Mouse (Mus musculus): Measurements from ENCODE around the gene Egln2. TPM values are rescaled to one million over a fixed set of nuclear protein-coding genes. Genes with fewer than 3 reads are reported as not detected.

The Egln2 gene
- 81.2 and 97.4 TPM in 2 replicates for polyA plus RNA-seq (2016; fragmentation: Nextera tagmentation; extraction: Ambion mirVana)

DNA sequence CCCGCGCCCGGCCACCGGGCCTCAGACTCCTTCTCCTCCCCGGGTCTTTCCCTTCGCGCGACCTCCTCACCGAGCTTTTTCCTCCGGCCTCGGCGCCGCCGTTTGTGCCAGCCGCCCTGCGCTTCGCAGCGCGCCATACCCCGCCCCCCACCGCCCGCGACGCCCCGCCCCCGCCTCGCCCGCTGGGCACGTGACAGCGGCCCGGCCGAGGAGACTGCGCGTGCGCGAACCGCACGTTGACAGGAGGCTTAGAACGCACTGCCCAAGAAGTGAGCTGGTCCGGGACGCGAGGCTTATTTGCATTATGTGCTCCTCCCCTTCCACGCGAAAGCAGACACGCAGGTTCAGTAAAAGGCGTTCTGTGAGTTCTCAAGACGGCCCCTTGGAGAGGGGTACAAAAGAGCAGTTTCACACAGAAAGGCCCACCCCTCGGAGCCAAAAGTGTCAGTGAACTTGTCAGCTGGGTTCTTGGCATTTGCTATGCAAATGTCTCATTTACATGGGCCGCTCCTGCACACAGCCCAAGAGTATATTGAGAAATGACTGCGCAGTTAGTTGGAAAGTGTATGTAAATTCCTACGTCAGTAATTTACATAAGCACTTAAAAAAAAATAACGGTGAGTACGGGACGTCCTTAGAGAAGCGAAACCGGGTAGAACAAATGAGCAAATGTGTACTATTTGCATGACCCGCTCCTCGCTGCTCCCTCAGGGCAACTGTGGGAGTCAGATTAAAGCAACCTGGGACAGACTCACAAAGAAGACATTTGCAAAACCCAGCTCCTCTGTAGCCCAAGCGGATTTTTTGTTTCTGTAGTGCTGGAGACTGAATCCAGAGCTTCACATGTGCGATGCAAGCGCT, at the start of gene Egln2:
Gene Egln2, minus strand, starts transcription at position 189 of the 861 bp plus-strand sequence.
- DNase-seq (ENCODE audit: low spot score): peak; percentile 95
- H3K4me1 ChIP-seq (replicated peaks): peaks cover 48% of the 10 kb centered on the region
- H3K27ac ChIP-seq: peak within 1 kb of the TSS; percentile 99
- H3K9me3 ChIP-seq: no peaks in the 10 kb centered on the region
- no peaks in the 10 kb centered on the region for H3K27me3 ChIP-seq (ENCODE audit: insufficient read depth, poor library complexity, severe bottlenecking)
- H3K36me3 ChIP-seq: peaks cover 54% of the 10 kb centered on the region
- peak within 1 kb of the TSS; percentile 69 for H3K4me3 ChIP-seq
- 2% methylated on average over 61 of the region's 61 CpGs for WGBS

DNA sequence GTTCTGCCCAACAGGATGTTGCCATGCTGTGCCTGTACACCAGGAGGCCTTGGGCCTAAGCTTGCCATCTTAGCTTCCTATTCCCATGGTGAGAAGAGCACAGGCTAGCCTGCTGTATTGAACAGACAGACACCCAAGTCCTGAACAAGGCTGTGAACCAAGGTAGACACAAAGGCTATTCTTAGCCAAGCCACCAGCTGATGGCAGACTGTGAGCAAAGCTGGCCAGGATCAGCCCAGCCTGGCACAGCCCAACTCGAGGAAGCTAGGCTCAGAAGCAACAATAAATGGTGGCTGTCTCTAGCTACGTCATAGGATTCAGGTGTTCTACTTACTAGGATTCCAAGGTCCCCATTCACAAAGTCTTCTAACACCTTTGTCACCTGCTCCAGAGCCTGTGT, 46.0 kb upstream of the Egln2 start:
- DNase-seq (ENCODE audit: low spot score): no peak
- no peak overlapping the region for H3K4me3 ChIP-seq
- H3K27ac ChIP-seq: no peak overlapping the region
- H3K36me3 ChIP-seq: peaks cover 96% of the 10 kb centered on the region
- H3K4me1 ChIP-seq (replicated peaks): no peaks in the 10 kb centered on the region
- WGBS: 93% methylated on average over 2 of the region's 2 CpGs
- H3K9me3 ChIP-seq: no peaks in the 10 kb centered on the region
- H3K27me3 ChIP-seq (ENCODE audit: insufficient read depth, poor library complexity, severe bottlenecking): no peaks in the 10 kb centered on the region

DNA sequence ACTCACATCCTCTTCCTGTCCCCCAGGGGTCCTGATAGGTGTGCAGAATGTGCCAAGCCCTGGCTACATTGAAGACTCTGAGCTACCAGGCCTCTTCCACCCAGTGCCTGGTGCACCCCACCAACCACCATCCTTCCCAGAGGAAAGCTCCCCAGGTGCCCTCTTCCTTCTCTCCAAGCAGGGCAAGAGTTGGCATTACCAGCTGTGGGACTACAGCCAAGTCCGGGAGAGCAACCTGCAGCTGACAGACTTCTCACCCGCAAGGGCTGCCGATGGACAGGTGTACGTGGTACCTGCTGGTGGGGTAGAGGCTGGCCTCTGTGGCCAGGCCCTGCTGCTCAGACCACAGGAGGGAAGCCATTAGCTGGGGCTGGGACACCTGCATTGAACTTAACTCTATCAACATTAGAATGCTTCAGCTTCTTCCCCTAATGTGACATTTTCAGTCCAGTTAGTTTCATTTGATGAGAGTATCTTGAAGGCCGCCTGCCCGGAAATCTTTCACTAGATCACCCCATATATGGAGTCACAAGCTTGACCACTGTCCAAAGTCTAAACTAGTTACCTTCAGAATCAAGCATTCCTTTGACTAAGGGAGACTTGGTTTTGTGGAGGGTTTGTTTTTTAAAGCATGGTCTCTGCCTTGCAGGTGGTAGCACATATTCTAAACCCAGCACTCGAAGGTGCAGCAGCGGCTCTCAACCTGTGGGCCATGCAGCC, 37.3 kb upstream of the Egln2 start:
- H3K4me3 ChIP-seq: no peak overlapping the region
- H3K9me3 ChIP-seq: no peaks in the 10 kb centered on the region
- DNase-seq (ENCODE audit: low spot score): no peak
- no peaks in the 10 kb centered on the region for H3K27me3 ChIP-seq (ENCODE audit: insufficient read depth, poor library complexity, severe bottlenecking)
- 94% methylated on average over 8 of the region's 8 CpGs for WGBS
- H3K36me3 ChIP-seq: peaks cover 73% of the 10 kb centered on the region
- no peak overlapping the region for H3K27ac ChIP-seq
- H3K4me1 ChIP-seq (replicated peaks): no peaks in the 10 kb centered on the region

DNA sequence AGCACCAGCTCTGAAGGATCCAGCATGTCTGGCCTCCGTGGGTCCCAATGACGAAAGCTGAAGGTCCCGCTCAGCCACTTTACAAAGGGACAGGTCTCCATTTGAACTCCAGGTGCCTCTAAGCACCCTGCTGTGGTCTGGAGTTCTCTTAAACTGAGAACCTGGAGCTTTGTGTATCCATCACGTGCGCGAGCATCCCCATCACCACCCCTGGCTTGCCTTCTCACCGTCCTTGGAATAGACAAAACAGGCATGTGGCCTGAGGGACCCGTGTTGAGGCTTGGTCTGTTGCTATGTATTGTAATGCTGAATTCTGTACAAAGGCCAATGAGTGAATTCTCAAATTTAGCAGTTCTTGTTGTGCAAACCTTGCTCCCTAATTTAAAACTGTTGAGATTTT, 32.2 kb upstream of the Egln2 start:
- H3K27ac ChIP-seq: no peak overlapping the region
- H3K36me3 ChIP-seq: peaks cover 55% of the 10 kb centered on the region
- no peak for DNase-seq (ENCODE audit: low spot score)
- WGBS: 94% methylated on average over 8 of the region's 8 CpGs
- no peaks in the 10 kb centered on the region for H3K9me3 ChIP-seq
- H3K27me3 ChIP-seq (ENCODE audit: insufficient read depth, poor library complexity, severe bottlenecking): no peaks in the 10 kb centered on the region
- peaks cover 20% of the 10 kb centered on the region for H3K4me1 ChIP-seq (replicated peaks)
- no peak overlapping the region for H3K4me3 ChIP-seq

DNA sequence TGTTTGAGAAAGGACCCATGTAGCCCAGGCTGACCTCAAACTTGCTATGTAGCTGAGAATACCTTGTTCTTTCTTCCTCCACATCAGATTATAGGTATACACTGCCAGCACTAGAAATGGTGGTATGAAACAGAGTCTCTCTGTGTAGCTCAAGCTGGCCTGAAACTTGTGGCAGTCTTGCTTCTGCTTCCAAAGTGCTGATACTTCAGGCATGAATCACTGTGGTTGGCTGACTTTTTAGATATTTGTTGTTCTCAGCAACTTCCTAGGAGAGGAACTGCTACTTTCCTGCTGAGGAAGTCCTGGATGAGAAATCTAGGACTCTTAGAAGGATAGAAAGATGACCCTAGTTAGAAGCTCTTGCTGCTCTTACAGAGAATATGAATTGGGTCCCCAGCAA, 31.8 kb upstream of the Egln2 start:
- DNase-seq (ENCODE audit: low spot score): no peak
- Histone ChIP-seq H3K4me3 (no peak overlapping the region), H3K27ac (no peak overlapping the region), H3K9me3 (no peaks in the 10 kb centered on the region), H3K4me1 (replicated peaks) (peaks cover 24% of the 10 kb centered on the region), H3K27me3 (ENCODE audit: insufficient read depth, poor library complexity, severe bottlenecking) (no peaks in the 10 kb centered on the region), H3K36me3 (peaks cover 55% of the 10 kb centered on the region)

DNA sequence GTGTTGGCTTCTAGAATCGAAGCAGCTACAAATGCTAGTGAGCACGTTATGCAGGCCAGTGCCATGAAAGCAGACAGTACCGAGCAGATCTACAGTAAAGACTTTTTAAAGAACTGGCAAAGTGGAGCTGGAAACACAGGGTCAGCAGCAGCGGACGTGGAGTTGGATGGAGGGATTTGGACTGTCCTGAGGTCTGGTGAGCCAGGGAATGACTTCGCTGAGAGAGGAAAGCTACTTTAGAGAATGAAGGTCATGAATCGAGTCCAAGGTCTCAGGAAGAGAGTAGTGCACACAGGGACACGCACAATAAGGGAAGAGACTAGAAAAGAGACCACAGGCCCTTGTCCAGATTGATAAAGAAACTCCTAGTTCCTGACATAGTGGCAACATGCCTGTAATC, 31.0 kb upstream of the Egln2 start:
- H3K27ac ChIP-seq: no peak overlapping the region
- H3K4me1 ChIP-seq (replicated peaks): peaks cover 26% of the 10 kb centered on the region
- H3K4me3 ChIP-seq: no peak overlapping the region
- H3K9me3 ChIP-seq: no peaks in the 10 kb centered on the region
- H3K27me3 ChIP-seq (ENCODE audit: insufficient read depth, poor library complexity, severe bottlenecking): no peaks in the 10 kb centered on the region
- peaks cover 55% of the 10 kb centered on the region for H3K36me3 ChIP-seq
- 92% methylated on average over 8 of the region's 8 CpGs for WGBS
- DNase-seq (ENCODE audit: low spot score): no peak

DNA sequence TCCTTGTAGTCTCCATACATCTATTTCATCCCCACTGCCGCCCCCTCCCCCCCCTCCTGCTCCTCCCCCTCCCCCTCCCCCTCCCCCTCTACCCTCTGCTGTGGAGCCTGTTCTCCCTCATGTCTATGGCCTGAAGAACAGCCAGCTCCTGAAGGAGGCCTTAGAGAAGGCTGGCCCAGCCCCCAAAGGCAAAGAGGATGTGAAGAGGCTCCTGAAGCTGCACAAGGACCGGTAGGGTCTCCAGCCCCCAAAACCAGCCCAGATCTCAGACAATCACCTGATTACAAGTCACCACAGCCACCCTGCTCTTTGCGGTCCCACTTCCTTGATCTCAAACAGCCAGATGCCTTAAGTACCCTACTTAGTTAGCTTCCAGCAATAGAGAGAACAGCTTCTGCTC, 30.5 kb upstream of the Egln2 start:
- H3K4me1 ChIP-seq (replicated peaks): peaks cover 26% of the 10 kb centered on the region
- no peaks in the 10 kb centered on the region for H3K27me3 ChIP-seq (ENCODE audit: insufficient read depth, poor library complexity, severe bottlenecking)
- peak overlapping the region; percentile 59 for H3K27ac ChIP-seq
- no peak for DNase-seq (ENCODE audit: low spot score)
- H3K36me3 ChIP-seq: peaks cover 55% of the 10 kb centered on the region
- WGBS: 89% methylated on average over 3 of the region's 3 CpGs
- no peaks in the 10 kb centered on the region for H3K9me3 ChIP-seq
- peak overlapping the region; percentile 89; the same call in 1 of the 2 replicates for H3K4me3 ChIP-seq

DNA sequence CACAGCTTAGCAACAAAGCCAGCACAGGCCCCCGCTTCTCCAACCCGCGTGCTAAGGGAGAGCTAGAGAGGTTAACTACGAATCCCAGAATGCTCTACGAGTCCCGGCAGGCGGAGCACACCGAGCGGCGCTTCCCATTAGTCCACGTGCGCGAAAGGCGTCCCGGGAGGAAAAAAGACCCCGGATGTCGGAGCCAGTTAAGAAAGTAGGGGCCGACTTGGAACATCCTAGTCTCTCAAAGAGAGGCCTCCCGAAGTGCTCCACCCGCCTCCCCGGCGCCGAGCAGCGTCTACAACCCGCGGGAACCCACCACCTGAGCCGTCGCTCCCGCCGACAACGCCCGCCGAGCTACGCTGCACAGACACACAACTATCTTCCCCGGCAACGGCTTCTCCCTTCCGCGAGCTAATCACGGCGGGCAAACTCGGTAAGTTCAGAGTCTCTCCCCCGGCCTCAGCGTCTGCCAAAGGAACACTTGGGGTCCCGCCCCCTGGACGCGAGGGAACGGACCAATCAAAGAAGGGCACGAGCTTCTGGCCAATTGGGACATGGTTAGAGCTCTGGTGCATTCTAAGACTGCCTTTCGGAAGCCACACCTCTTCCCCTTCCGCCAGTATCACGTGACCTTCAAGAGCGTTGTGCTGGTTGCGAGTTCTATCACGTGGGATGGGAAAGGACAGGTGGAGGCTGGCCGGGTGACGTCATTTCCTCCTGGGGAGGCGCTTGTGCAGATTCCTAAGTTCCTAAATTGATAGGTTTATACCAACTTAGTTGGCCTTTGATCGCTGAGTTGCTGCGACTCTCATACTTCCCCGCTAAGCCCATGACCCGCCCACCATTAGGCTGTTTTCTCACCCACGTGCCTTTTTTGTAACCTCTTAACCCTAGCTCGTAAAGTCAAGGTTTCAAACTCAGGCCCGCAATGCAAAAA, 29.3 kb upstream of the Egln2 start, which contains the start of the genes BC024978 and Snrpa:
Gene BC024978, plus strand, starts transcription at position 101 of the 931 bp plus-strand sequence.
Gene Snrpa, minus strand, starts transcription at position 591 of the 931 bp plus-strand sequence.
- peak; percentile 97 for DNase-seq (ENCODE audit: low spot score)
- Histone ChIP-seq H3K9me3 (peaks cover under 1% of the 10 kb centered on the region; the same call in 1 of the 2 replicates), H3K27me3 (ENCODE audit: insufficient read depth, poor library complexity, severe bottlenecking) (no peaks in the 10 kb centered on the region), H3K36me3 (peaks cover 55% of the 10 kb centered on the region), H3K4me1 (replicated peaks) (peaks cover 26% of the 10 kb centered on the region), H3K4me3 (peak within 1 kb of the TSS; percentile 89), H3K27ac (peak within 1 kb of the TSS; percentile 99)
- WGBS: 1% methylated on average over 64 of the region's 64 CpGs

DNA sequence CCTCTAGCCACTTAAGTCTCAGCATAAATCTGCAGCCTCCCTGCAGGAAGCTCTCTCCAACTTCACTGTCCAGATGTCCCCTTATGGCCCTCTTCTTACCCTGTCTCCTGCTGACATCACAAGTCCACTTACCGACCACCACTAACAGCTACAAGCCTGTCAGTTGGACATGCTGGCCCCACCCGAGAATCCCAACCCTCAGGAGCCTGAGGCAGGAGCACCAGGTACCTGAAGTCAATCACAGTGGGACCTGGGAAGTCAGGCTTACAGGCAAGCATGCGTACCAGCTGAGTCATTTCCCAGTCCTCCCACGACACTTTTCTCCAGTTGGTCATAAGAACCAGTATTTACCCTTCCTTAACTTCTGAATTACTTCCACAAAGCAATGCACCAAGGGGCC, 27.1 kb upstream of the Egln2 start:
- no peak overlapping the region for H3K27ac ChIP-seq
- H3K4me3 ChIP-seq: peak overlapping the region; percentile 89
- 89% methylated on average over 4 of the region's 4 CpGs for WGBS
- H3K4me1 ChIP-seq (replicated peaks): peaks cover 26% of the 10 kb centered on the region
- H3K36me3 ChIP-seq: peaks cover 68% of the 10 kb centered on the region
- peaks cover 9% of the 10 kb centered on the region; the same call in 1 of the 2 replicates for H3K9me3 ChIP-seq
- no peaks in the 10 kb centered on the region for H3K27me3 ChIP-seq (ENCODE audit: insufficient read depth, poor library complexity, severe bottlenecking)
- DNase-seq (ENCODE audit: low spot score): no peak

DNA sequence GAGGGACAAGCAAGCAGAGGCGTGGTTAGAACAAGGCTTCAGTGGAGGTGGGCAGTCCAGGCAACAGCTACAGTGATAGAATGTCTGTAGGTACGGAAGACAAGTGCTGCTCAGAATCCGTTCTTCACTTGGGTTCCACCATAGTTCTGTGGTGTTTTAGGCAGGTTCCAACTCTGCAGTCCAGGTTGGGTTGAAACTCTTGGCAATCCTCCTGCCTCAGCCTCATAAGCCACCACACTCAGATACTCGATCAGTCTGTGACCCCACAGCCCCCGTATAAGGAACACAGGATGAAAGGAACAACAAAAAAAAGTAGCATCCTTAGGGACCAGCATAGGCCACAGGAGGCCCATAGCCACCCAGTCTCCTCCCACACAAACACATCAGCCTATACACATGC, 25.8 kb upstream of the Egln2 start:
- DNase-seq (ENCODE audit: low spot score): no peak
- Histone ChIP-seq H3K4me1 (replicated peaks) (peaks cover 26% of the 10 kb centered on the region), H3K27ac (no peak overlapping the region), H3K36me3 (peaks cover 71% of the 10 kb centered on the region), H3K9me3 (peaks cover 9% of the 10 kb centered on the region; the same call in 1 of the 2 replicates), H3K27me3 (ENCODE audit: insufficient read depth, poor library complexity, severe bottlenecking) (no peaks in the 10 kb centered on the region), H3K4me3 (no peak overlapping the region)
- 94% methylated on average over 5 of the region's 5 CpGs for WGBS

DNA sequence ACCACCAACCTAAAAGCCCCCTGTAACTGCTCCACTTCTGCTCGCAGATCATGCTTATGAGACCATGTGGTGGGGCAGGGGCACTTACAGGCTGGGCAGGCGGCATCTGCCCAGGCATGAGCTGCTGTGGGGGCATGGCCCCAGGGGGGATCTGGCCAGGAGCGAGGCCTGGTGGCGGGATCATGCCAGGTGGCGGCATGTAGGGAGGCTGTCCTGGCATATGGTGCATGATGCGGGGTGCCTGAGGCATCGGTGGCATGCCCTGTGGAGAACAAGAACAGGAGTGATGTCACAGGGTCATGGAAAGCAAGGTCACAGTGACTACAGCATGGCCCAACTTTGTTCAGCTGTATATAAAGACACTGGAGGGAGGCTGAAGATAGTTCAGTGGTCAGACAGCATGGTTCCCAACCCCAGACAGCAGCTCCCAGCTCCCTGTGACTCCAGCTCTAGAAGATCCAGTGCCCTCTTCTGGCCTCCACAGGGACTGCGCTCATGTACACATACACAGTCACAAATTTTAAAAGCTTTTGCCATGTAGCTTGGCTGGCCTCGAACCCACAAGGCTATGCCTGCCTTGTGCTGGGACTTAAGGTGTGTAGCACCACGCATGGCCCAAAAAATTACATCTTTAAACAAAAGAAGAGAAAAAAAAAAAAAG, 22.8 kb upstream of the Egln2 start:
- WGBS: 93% methylated on average over 10 of the region's 10 CpGs
- H3K4me1 ChIP-seq (replicated peaks): peaks cover 10% of the 10 kb centered on the region
- H3K9me3 ChIP-seq: peaks cover 20% of the 10 kb centered on the region; the same call in 1 of the 2 replicates
- no peak for DNase-seq (ENCODE audit: low spot score)
- no peak overlapping the region for H3K4me3 ChIP-seq
- no peak overlapping the region for H3K27ac ChIP-seq
- H3K36me3 ChIP-seq: peaks cover 98% of the 10 kb centered on the region
- H3K27me3 ChIP-seq (ENCODE audit: insufficient read depth, poor library complexity, severe bottlenecking): no peaks in the 10 kb centered on the region

DNA sequence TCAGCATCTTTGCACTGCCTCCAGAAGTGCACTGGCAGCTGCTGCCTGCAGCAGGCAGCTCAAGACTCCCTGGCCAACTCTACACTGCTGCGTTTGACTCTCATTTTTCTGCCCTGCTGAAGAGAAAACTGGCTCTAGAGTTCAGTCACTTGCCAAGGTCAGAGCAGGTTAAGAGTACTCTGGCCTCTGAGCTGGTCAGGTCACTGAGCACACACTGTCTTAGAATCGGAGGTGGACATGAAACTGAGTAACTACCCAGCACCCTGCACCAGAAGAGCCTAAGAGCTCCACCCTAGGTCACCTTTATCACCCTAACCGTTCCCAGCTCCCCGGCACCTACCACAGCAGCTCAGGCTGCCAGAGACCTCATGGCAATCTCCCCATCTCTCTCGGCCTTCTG, 19.4 kb upstream of the Egln2 start:
- DNase-seq (ENCODE audit: low spot score): no peak
- WGBS: 92% methylated on average over 5 of the region's 5 CpGs
- Histone ChIP-seq H3K27ac (no peak overlapping the region), H3K27me3 (ENCODE audit: insufficient read depth, poor library complexity, severe bottlenecking) (no peaks in the 10 kb centered on the region), H3K36me3 (peaks cover 84% of the 10 kb centered on the region), H3K9me3 (peaks cover 20% of the 10 kb centered on the region; the same call in 1 of the 2 replicates), H3K4me3 (no peak overlapping the region), H3K4me1 (replicated peaks) (no peaks in the 10 kb centered on the region)

All from hindbrain, embryonic 10.5 days (tissue).